Mouse (Mus musculus) right cerebral cortex, postnatal 36 days (tissue): ENCODE measurements around the gene Dapk1.

Experiments
- DNase-seq, 2 experiments: peaks; one replicate each; pipeline ENCODE4 v3.0.0; 2022; ENCODE audit warnings: low spot score in 2 of 2, mixed read lengths in 1 of 2

Dapk1 gene

GRCm38 (mm10) chr13:60615057-60615650 lies 13.4 kb downstream of the Dapk1 start:
- no peak for DNase-seq

- DNase-seq: no peak
Measured at GRCm38 (mm10) chr13:60616036-60616435, 14.3 kb downstream of the Dapk1 start.

GRCm38 (mm10) chr13:60618287-60618686 lies 16.5 kb downstream of the Dapk1 start:
- no peak for DNase-seq

- no peak for DNase-seq
Measured at GRCm38 (mm10) chr13:60619723-60620122, 18.0 kb downstream of the Dapk1 start.

- no peak for DNase-seq
Measured at GRCm38 (mm10) chr13:60621411-60621965, 19.7 kb downstream of the Dapk1 start.

- DNase-seq: no peak
Measured at GRCm38 (mm10) chr13:60625581-60625980, 23.8 kb downstream of the Dapk1 start.

GRCm38 (mm10) chr13:60627843-60628656 lies 26.3 kb downstream of the Dapk1 start:
- peak in 1 of 2 experiments; percentile 49 for DNase-seq

- no peak for DNase-seq
Measured at GRCm38 (mm10) chr13:60628657-60628950, 26.9 kb downstream of the Dapk1 start.

- no peak for DNase-seq
Measured at GRCm38 (mm10) chr13:60629419-60629818, 27.7 kb downstream of the Dapk1 start.

GRCm38 (mm10) chr13:60633945-60634344 lies 32.2 kb downstream of the Dapk1 start:
- DNase-seq: no peak

- DNase-seq: no peak
Measured at GRCm38 (mm10) chr13:60635636-60636035, 33.9 kb downstream of the Dapk1 start.

GRCm38 (mm10) chr13:60639482-60640055 lies 37.8 kb downstream of the Dapk1 start:
- DNase-seq: peak in 1 of 2 experiments; percentile 35

- DNase-seq: peak in 1 of 2 experiments; percentile 38
Measured at GRCm38 (mm10) chr13:60640420-60640819, 38.7 kb downstream of the Dapk1 start.

- DNase-seq: no peak
Measured at GRCm38 (mm10) chr13:60644457-60644889, 42.7 kb downstream of the Dapk1 start.

- no peak for DNase-seq
Measured at GRCm38 (mm10) chr13:60646791-60647190, 45.0 kb downstream of the Dapk1 start.

- DNase-seq: no peak
Measured at GRCm38 (mm10) chr13:60648350-60648749, 46.6 kb downstream of the Dapk1 start.

- no peak for DNase-seq
Measured at GRCm38 (mm10) chr13:60650000-60650399, 48.3 kb downstream of the Dapk1 start.

- DNase-seq: no peak
Measured at GRCm38 (mm10) chr13:60654017-60654565, 52.3 kb downstream of the Dapk1 start.

- no peak for DNase-seq
Measured at GRCm38 (mm10) chr13:60655246-60655645, 53.5 kb downstream of the Dapk1 start.

- no peak for DNase-seq
Measured at GRCm38 (mm10) chr13:60659600-60659999, 57.9 kb downstream of the Dapk1 start.

GRCm38 (mm10) chr13:60660056-60660455 lies 58.3 kb downstream of the Dapk1 start:
- no peak for DNase-seq

GRCm38 (mm10) chr13:60660711-60661261 lies 59.0 kb downstream of the Dapk1 start:
- DNase-seq: no peak
